Mouse (Mus musculus) c-Kit-positive CD71-negative TER-119-negative erythroid progenitor cells, embryonic 14.5 days (primary cell): Measurements from ENCODE around the gene Syt3.

ENCODE experiments used
- DNase-seq: peaks from one replicate; pipeline ENCODE4 v3.0.0-alpha.2; 2013; ENCODE audit warnings: low read depth

Gene Syt3

DNA sequence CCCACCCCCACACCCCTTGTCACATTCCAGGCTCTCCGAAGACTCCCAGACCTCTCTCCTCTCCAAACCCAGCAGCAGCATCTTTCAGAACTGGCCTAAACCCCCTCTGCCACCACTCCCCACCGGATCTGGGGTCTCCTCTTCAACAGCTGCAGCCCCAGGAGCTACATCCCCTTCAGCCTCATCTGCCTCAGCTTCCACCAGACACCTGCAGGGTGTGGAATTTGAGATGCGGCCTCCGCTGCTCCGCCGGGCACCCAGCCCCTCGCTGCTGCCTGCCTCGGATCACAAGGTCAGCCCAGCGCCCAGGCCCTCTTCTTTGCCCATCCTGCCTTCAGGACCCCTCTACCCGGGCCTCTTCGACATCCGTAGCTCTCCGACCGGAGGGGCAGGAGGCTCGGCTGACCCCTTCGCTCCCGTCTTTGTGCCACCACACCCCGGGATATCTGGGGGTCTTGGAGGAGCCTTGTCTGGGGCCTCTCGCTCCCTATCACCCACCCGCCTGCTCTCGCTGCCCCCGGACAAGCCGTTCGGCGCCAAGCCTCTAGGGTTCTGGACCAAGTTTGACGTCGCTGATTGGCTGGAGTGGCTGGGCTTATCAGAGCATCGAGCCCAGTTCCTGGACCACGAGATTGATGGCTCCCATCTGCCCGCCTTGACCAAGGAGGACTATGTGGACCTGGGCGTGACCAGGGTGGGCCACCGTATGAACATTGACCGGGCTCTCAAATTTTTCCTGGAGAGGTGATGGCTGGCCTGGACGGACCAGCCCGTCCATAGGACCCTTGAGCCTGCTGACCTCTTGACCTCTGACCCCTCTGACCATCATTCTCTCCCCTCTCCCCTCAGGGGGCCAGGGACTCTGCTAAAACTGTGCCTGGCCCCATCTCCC is 27.1 kb upstream of the Syt3 start:
- no peak for DNase-seq

DNA sequence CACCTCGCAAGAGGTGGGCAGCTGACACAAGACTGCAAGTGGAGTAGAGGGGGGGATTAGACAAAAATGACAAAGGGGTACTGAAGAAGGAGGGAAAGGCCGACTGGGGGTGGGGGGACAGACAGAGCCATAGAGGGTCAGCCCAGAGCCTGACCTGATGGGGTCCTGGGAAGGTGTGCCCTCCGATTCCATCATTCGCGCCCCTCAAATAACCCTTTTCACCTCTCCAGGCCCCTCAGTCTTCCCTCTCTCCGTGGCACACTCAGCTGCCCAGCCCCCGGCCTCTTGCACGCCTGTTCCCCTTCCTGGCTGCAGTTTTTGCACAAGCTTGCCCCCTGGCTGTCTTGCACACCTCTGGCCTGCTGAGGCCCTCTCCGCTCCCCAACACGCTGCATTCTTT is 26.4 kb upstream of the Syt3 start:
- DNase-seq: no peak

DNA sequence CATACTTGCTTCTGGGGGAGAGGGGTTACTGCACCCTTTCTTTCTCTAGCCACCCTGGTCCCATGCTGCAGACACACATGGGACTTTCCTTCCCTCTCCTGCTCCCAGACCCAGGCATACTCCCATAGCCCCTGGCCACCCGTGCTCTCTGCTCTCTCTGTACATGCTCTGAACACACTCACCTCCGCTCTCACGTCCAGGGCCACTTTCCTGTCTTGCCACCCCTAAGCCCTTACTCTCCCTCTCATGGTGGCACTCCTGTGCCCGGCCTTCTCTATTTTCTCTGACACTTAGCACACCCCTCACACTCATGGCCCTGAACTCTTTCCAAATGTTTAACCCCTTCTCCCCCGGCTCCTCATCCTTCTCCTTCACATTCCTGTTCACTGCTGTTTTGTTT is 25.9 kb upstream of the Syt3 start:
- DNase-seq: no peak

DNA sequence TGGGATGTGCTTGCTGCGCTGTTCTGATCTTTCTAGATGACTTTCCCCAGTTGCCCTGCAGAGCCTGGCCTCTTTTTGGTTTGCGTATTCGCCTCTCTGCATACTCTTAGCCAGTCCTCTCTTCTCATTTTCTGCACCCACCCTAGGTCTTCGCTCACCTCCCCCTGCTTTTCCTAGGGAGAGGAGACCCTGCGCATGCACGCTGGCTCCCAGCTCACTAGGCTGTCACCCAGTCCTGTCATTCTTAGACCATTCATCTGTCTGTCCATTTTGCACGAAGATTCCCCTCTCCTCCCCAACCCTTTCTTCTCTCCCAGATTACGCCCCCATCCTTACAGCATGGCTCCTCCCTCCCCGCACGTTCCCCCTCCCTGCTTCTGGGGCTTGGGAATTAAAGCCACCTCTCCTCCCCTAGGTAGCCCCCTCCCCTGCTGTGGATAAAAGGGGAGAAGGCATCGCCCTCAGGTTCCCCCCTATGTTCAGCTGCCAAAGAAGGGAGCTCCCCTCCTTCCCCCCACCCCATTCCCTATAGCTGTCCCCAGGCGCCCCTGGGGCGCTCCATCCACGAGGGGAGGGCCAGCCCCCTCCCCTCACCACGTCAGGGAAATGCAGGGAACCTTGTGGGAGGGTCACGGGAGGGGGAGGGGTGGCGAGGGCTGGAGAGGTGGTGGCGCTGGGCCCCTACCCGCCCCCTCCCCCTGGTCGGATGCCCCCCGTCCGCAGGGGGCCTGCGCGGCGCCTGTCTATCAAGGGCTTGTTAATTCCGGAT is 24.8 kb upstream of the Syt3 start:
- no peak for DNase-seq

DNA sequence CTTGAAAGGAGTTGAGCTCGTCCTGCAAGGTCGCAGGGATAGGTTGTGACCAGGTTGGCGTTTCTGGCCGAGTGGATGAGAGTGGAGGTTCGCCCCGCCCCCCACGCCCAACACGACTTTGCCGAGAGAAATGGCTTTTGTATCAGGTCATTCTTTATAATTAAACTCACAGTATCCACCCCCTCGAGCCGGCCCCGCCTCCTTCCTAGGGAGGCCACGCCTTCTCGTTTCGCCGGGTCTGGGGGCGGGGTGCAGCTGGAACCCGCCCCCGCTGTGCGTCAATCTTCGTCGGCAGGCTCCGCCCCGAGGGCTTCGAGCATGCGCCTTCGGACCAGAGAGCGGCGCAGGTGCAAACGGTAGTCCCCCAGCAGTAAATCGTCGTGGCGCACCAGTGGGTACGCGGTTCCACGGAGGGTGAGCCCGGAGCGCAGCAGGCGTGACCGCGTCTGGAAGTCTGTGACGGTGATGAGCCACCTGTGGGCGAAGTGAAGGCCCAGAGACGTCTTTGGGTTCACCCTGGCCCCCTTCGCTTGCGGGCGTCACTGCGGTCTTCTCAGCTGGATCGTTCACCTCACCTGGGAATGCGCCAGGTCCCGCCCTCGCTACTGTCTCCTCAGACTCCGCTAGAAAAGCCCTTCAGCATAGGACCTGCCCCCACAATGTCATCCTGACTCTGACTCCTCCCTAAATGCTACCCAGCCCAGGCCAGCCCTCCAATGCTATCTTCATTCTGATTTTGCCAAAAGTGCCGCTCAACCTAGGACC is 23.8 kb upstream of the Syt3 start:
- peak; percentile 80 for DNase-seq

DNA sequence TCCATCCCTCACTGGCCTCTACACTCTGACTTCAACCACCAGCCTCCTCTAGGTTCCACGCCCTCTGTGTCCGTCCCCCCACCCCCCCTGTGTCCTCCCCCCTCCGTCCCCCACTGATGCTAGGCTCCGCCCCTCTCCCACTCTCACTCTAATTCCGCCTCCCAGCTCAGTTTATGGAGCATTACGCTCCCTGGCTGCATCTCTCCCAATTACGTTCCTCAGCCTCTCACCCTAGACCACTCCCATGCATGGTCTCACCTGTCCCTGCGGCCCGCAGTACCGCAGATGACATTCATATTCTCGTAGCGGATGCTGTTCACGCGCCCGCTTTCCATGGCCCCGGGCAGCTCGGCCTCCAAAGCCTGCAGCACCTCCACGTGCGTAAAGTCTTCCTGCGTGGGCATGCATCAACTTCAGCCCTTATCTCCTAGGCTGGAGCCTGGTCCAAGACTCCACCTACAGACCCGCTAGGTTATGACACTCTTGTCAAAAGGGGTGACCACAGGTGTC is 23.1 kb upstream of the Syt3 start:
- DNase-seq: no peak

DNA sequence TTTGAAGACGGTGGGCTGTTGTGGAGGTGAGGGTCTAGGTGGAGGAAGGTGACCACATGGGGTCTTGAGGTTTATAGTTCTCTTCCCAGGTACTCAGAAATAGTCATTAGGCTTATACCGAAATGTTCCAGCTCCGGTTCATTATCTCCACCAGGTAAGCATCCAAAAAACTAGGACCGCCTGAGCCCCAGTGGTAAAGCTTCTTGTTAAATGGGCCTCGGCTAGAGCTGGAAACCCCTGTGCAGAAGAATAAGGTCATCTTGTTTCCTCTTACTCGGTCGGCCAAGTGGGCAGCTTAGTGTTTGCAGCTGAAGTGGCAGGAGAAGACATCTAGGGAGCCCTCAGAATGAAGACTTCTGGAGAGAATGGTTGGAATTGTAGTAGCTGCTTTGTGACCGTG is 11.2 kb upstream of the Syt3 start:
- no peak for DNase-seq

DNA sequence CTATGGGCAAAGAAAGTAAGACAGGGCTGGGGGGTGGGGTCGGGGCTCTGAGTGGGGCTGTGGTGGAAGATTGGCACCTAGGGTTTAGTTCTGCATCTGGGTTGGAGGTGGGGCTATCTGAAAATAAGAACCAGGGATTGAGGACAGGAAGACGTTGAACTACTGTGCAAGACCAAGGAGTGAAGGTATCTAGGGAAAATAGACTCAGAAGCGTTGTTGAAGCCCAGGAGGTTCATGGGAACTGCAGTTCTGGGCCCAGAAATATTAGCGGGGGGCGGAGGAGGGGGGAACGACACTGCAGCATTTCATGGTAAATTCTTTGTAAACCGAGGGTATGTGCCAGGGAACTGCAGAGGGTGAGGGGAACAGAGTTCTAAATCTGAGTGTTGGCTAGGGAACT is 10.4 kb upstream of the Syt3 start:
- no peak for DNase-seq

DNA sequence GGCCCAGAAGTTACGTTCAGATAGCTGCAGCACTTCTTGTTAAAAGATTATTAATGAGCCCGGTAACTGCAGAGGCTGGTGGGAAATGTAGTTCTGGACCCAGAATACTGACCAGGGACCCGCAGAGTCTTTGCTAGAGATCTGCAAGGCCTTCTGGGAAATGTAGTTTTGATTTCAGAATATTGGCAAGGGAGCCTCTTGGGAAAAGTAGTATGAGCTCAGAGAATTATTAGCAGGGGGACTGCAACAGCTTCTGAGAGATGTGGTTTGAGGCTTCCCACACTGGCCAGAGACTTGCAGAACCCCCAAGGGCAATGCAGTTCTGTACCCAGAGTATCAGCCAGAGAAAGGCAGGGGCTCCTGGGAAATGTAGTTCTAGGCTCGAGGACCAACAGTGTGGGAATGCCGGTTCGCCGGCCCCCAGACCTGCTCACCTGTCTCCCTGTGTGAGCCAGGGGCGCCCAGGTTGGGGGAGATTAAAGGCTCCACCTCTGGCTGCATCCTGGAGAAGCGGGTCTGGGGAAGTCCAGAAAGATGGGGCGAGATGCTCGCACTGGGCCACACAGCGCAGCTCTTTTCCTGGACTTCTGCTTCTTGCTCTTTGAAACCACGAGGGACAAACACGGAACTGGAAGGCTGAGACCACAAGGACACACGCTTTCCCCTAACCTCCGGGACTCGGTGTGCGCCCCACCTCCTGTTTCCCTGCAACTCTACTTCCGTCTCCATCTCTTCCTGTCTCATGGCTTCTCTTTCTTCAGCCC is 9.8 kb upstream of the Syt3 start:
- DNase-seq: peak; percentile 68

DNA sequence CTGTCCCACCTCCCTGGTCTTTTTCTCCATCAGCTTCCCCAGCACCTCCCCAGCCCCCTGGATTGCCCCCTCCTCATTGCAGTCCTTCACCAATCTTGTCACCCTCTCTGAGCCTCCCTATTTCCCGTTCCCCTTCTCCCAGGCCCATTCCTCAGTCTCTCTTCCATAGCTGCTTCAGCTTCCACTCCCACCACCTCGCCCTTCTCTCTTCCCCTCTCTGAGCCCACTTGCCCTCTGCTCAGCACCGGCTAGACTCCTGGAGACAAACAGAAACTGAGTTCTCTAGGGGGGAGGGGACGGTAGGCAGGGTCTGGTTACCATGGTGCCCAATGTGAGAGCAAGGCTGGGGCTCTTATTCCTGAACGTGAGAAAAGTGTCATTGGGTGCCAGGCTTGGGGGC is 9.1 kb upstream of the Syt3 start:
- no peak for DNase-seq

DNA sequence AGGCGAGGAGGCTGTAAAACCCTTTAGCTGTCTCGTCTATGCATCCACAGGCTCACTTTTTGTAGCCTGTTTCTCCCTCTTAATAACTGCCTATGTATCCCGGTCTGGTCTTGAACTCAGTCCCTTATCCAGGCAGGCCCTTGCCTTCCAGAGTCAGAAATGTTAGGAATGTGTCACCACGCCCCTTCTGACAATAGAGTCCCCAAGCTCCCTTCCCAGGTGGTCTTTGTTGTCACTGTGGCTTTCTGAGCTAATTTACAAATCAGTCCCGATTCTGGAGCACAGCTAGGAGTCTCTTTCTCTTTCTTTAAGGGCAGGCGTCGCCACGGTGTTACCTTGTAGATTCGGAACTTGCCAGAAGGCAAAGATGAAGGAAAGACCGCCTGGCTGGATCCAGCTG is 8.7 kb upstream of the Syt3 start:
- no peak for DNase-seq

DNA sequence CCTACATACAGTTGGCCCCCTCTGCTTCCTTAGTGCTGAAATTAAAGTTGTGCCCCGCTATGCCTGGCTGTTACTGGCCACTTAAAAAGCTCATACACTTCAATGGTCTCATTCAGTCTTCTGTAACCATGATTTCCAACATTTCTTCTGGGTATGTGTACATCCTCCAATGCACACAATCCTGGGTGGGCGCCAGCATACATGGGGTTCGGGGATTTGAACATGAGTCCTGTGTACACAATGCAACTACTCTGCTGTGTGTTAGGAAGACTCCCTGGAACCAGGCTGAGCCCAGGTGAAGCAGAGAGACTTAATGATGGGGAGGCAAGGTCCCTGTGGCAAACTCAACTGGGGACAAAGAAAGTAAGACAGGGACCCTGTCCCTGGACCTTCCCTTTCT is 8.1 kb upstream of the Syt3 start:
- no peak for DNase-seq

DNA sequence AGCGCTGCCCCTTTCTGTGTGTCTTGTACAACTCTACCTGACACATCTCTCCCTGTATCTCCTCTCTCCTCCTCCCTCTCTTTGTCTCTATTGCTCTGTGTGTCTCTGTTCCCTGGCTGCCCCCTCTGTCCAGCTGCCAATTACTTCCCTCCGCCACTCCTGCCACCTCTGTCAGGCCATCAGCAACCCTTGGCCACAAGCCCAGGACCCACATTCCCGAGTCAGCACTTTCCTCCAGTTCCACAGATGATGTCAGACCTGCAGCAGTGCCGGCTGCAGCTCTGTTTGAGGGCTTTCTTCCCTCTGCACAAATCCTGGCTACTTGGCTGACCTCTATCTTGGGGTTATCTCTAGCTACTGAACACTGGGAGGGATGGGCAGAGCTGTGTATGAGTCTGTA is 5.6 kb upstream of the Syt3 start:
- no peak for DNase-seq

DNA sequence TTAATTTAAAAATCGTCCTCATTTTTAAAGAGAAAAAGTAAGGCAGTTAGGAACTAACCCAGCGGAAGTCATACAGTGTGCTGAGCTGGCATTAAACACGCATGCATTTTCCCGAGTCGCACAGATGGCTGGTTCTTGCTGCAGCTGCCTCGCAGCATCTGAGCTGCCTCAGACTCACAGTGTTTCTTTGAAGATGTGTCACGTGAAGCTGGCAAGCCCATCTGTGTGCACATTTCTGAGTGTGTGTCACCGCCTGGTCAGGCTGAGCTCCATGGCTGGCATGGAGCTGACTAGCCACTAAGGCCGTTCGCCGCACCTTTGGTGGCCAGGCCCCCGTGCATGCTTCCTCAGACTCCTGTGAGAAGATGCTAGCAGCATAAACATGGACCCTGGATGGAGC is 1.4 kb upstream of the Syt3 start:
- DNase-seq: no peak

DNA sequence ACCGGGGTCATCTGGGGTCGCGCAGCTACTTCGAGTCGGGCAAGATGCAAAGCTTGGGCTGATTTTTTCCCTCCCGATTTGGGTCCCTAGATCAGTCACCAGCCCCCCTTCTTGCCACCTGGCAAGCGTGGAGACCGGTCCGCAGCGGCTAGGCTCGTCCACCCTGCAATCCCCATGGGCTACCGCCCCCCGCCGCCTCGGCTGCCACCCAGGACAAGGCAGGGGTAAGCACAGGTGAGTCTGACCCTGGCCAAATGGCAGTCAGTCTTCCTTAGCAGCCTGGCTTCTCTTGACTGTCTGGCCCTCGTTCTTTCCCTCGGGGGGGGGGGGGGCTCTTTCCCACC is 786 bp downstream of the Syt3 start:
- DNase-seq: no peak

DNA sequence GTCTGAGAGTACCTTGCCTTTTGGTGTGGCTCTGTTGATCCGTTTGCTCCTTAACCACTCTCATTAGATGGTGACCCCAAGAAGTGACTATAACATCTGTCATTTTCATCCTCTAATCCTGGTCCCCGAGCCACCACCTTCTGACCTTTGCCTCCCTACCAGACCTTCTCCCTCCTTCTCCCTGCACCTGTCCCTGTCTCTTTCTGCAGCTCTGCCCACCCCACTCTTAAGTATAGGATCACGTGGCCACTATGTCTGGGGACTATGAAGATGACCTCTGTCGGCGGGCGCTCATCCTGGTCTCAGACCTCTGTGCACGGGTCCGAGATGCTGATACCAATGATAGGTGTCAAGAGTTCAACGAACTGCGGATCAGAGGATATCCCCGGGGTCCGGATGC is 1.8 kb downstream of the Syt3 start, which contains the start of gene 1700008O03Rik:
TSS of gene 1700008O03Rik (minus strand) at position 101 of the 400 bp plus-strand sequence.
- DNase-seq: no peak

DNA sequence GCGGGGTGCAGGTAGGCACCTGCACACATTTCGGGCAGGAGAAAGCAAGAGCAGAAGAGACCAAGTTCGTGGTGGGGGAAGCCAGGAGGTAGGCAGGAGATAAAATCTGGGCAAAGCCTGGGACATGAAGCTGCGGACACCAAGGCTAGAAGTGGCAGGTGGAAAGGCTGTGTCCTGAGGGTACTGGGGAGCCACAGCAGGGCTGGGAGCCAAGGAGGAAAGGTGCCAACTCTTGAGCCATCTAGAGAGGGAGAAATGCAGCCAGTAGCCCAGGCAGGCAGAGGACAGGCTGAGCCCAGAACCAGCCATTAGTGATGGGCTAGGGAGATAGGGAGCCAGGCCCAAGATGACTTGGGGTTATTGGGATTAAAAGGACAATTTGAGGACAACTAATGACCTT is 7.9 kb downstream of the Syt3 start:
- DNase-seq: no peak

DNA sequence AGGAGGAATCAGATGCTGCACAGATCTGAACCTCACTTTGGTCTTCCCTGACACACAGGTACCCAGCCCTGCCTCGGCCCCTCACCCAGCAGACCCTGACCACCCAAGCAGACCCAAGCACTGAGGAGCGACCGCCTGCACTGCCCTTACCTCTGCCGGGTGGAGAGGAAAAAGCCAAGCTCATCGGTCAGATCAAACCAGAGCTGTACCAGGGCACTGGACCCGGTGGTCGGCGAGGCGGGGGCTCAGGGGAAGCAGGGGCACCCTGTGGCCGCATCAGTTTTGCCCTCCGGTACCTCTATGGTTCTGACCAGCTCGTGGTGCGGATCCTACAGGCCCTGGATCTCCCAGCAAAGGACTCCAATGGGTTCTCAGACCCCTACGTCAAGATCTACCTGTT is 8.4 kb downstream of the Syt3 start:
- no peak for DNase-seq

DNA sequence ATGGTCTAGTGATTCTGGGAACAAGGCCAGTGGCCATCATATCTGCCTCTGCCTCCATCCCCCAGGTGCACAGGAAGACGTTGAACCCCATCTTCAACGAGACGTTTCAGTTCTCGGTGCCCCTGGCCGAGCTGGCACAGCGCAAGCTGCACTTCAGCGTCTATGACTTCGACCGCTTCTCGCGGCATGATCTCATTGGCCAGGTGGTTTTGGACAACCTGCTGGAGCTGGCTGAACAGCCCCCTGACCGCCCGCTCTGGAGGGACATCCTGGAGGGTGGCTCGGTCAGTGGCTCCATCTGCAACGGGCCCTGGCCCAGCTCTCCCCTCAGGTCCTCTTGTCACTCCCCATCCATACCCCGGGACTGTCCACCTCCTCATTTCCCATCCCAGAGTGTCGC is 9.4 kb downstream of the Syt3 start:
- no peak for DNase-seq

DNA sequence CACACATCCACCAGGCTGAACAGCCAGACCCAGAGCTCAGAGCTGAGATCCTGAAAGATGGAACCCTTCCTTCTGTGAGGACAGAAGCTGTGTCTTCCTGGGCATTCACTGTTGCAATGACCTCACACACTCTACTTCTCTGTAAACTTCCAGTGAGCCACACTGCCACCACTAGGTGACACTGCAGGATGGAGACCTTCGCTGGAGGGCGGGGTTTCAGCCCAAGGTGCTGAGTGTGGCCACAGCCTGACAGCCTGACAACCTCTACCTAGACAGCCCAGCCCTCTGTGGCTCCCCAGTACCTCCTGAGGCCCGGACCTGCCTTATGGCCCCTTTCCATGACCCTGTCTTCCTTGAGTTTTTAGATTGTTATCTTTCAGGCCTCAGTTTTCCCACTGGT is 14.7 kb downstream of the Syt3 start:
- DNase-seq: peak; percentile 56

DNA sequence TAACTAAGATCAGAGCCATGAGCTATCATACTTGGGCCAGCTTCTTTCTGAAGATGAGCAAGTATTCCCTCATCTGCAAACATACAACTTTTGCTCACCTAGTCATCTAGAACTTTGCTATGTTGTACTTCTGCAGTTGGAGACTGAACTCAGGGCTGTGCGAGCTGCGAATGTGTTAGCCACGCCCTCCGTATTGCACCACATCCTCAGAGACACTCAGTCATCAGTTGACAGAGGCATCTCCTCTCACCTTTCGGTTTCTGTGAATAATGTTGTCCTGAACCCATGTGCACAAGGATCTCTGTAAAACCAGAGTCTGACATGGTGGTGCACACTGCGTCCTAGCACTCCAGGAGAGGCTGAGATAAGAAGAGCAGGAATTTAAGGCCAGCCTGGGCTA is 17.8 kb downstream of the Syt3 start:
- no peak for DNase-seq
